Mouse (Mus musculus) layer of hippocampus, adult 2 months (tissue): ENCODE measurements at regions not wholly inside any gene's neighbourhood (a gene's known extent, or its start where the extent isn't known, plus 50 kb on each side); places are given as distances from the start of the nearest gene placed in this dataset.

Source experiments
- DNase-seq, 2 experiments: peaks; one replicate each; pipeline ENCODE4 v3.0.0; 2022; ENCODE audit warnings: low spot score in 2 of 2
- H3K27ac ChIP-seq: fragments of 200-600 bp; 2 replicates; pipeline ENCODE4 v1.8.1; 2022
- H3K4me3 ChIP-seq: fragments of 200-600 bp; 2 replicates; pipeline ENCODE4 v1.8.1; 2022; ENCODE audit warnings: mild to moderate bottlenecking
- CTCF ChIP-seq: fragments of 200-600 bp; conservative IDR thresholded peaks from 2 replicates; pipeline ENCODE4 v1.8.1; 2022; ENCODE audit warnings: antibody characterized with exemption, mild to moderate bottlenecking, moderate library complexity

DNA sequence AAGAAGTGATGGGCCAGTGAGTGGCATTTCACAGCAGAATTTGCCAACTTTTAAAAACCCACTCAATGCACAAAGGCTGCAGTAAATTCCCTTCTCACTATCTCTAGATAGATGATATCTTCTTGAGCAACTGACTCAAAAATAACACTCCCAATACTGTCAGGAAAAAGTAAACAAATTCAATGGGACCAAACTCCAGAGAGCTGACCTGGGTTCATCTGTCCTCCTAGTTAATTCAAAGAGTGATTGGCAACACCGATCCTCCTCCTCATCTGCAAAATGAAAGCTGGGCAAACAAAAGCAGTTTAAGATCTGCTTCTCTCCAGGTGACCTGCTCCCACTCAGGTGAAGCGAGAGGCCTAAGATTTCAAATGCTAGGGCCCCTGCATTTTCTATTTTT lies 747.3 kb downstream of the 1700064H15Rik start:
- no peak overlapping the region for H3K27ac ChIP-seq
- H3K4me3 ChIP-seq = no peak overlapping the region
- DNase-seq = no peak
- no peak for TF ChIP-seq CTCF

- Histone ChIP-seq H3K27ac (no peak overlapping the region), H3K4me3 (no peak overlapping the region)
- DNase-seq = no peak
- no peak for TF ChIP-seq CTCF
Measured at GRCm38 (mm10) chr3:18892813-18893212, 735.7 kb downstream of the 1700064H15Rik start.

DNA sequence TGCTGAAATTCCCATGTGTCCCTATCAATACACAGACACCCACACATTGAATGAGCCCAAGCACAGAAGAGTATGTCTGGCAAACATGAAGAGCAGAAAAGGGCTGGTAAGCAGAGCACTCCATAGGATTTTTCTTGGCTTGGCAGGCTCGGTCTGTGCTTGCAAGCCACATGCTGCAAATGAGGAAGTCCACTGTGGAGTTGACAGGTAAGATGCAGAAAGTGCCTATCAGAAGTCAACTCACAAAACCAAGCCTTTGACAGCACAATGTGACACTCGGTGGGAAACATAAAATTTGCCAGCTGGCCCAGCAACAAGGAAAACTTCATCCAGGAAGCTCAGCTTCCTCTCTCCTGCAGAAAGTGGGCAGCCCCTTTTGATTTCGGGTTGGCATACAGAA lies 722.7 kb downstream of the 1700064H15Rik start:
- no peak overlapping the region for H3K4me3 ChIP-seq
- TF ChIP-seq CTCF = no peak
- peak overlapping the region; percentile 62 for H3K27ac ChIP-seq
- peak in 1 of 2 experiments; percentile 10 for DNase-seq

- Histone ChIP-seq H3K27ac (peak overlapping the region; percentile 62), H3K4me3 (no peak overlapping the region)
- TF ChIP-seq CTCF = no peak
- peak in 1 of 2 experiments; percentile 16 for DNase-seq
Measured at GRCm38 (mm10) chr3:18906210-18906609, 722.3 kb downstream of the 1700064H15Rik start.

DNA sequence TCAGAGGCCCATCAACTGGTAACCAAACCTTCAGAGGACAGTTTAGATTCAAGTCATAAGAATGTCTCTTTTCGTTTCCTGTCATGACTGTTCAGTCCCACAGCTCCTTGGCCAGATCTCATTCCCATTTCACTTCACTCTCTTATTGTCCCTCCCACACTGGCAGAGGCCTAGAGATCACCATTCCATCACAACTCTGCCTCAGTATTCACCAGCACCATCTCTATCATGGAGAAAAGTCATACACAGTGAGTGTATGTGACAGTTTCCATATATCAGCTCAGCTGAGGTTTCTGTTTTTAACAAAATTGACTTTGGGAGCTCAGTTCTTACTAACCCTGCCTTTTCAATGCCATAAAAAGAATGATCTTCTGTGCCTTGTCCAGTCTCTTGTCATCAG lies 719.7 kb downstream of the 1700064H15Rik start:
- no peak for TF ChIP-seq CTCF
- no peak overlapping the region for H3K4me3 ChIP-seq
- H3K27ac ChIP-seq = no peak overlapping the region
- DNase-seq = no peak

DNA sequence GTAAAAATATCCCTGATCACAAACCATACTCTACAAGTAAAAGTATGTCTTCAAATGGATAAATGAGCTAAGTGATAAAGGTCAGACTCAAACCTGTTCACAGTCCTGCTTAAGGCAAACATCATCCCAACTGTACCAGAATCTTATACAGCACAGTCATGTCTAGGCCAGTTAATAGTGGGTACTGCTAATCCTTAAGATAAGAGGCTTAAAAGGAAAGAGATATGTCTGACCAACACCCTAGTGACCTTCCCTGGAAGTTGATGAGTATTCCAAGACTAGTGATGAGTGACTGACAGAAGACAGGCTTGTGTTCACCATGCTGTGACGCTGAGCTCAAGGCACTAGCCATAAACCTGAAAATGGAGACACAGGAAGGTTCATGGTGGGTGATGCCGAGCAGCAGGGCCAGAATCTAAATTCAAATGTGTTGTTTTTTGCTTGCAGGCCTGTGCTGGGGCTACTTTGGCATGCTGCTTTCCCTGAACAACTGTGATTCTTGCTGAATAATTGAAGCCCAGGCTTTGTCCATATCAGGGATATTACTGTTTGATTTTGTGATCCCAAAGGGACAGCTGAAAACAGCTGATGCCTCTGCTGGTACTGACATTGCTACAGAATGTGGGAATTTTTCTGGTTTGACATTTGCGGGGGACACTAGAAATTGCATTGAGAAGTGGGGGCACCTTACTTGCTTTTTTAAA lies 699.9 kb downstream of the 1700064H15Rik start:
- Histone ChIP-seq H3K27ac (no peak overlapping the region), H3K4me3 (no peak overlapping the region)
- no peak for TF ChIP-seq CTCF
- DNase-seq = no peak

- no peak for DNase-seq
- no peak overlapping the region for H3K27ac ChIP-seq
- no peak overlapping the region for H3K4me3 ChIP-seq
- TF ChIP-seq CTCF = no peak
Measured at GRCm38 (mm10) chr3:18929105-18929492, 699.4 kb downstream of the 1700064H15Rik start.

GRCm38 (mm10) chr3:18932983-18933726 lies 695.3 kb downstream of the 1700064H15Rik start:
- DNase-seq = peak; percentile 22 to 69
- Histone ChIP-seq H3K27ac (peak overlapping the region; percentile 88), H3K4me3 (no peak overlapping the region)
- no peak for TF ChIP-seq CTCF

GRCm38 (mm10) chr3:18934891-18935290 lies 693.6 kb downstream of the 1700064H15Rik start:
- no peak for TF ChIP-seq CTCF
- H3K4me3 ChIP-seq = no peak overlapping the region
- no peak overlapping the region for H3K27ac ChIP-seq
- DNase-seq = no peak

DNA sequence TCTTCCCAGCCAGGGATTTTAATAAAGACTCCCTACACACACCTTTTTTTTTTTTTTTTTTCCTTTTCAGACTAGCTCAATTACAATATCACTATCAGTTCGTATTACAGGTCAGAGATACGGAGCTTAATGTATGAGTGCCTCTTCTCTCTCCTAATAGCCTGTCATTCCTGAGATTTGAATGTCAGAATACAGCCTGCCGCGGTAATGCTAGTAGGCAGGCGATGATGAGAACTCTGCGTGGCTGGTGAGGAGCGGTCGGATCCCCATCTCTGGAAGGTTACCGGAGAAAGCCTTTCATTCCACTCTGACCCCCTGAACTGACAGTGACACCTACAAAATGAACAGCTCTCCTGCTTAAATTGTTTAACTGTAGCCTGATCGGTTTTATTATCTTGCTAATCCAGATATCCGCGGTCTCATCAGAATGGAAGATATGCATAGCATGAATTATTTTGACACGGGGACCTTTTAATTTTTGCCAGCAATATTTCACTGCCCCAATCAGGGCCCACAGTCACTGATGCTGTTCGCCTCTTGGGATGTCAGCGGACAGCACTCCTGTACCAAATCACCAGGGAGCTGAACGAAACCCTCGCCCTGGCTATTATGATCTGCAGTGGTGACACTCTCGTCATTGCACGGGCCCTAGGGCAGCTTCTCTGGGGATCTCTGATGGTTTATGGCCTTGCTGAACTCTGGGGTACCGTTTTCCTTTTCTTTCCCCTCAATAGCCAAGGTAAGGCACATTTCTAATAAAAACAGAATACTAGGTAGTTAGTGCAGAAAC lies 690.9 kb downstream of the 1700064H15Rik start:
- no peak for TF ChIP-seq CTCF
- no peak for DNase-seq
- Histone ChIP-seq H3K27ac (no peak overlapping the region), H3K4me3 (no peak overlapping the region)

DNA sequence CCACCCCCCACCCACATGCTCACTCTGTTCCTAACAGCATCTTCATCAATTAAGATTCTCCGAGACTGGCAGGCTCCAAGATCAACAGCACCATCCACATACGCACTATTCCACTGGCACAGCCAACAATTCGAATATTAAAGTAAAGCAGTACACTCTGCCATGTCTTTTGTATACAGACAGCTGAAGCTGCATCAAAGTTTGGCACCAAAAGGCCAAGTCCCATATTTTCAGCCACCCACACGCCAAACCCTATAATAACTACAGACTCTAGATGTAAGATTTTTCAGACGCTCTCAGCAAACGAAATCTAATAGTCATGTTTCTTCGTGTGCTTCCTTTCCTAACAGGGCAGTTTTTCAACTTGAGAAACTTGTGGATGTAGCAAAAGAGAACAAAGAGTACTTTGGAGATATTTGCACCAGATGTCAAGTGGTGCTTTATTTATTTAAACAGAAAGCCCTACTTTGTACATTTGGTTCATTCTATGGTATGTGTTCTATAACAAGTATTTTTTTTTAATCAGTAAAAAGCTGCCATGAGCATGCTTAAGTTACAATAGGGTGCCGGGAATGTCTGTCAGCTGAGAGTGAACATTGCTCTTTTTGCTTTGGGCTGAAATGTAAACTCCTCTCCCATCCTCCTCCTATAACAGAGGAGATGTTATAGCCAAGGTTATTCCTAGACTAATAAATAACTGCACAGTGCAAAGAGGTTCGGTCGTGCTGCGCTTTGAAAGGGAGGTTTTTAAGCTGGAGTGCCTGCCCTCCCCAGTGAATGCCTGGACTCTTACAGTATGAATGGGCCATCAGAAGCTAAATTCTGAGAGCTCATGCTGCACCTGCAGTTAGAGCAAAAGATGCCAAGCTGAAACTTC lies 686.9 kb downstream of the 1700064H15Rik start:
- DNase-seq = peak; percentile 59 to 85
- TF ChIP-seq CTCF = no peak
- Histone ChIP-seq H3K4me3 (no peak overlapping the region), H3K27ac (peak overlapping the region; percentile 88)

DNA sequence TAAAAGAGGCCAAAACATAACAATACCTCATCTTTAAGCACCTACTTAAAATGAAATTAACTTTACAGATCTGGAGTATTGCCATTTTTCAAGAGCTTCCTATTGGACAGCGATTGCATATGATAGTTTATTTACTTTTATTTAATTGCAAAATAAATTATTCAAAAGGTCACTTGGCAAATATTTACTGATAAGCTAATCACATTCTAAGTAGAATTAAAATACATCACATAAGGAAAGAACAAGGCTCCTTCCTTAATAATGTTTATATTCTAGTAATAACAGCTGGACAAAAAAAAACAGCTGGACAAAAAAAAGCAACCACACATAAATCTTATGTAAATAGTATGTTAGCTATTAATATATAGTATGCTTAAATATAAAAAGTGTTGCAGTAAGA lies 668.1 kb downstream of the 1700064H15Rik start:
- TF ChIP-seq CTCF = no peak
- Histone ChIP-seq H3K27ac (no peak overlapping the region), H3K4me3 (no peak overlapping the region)
- no peak for DNase-seq
